Mouse (Mus musculus) C3H10T1/2 (cell line): ENCODE data around the gene Iqcf6. TPM values are rescaled to one million over a fixed set of nuclear protein-coding genes. Genes with fewer than 3 reads are reported as not detected.

Source experiments
- polyA plus RNA-seq, 2 experiments: library from polyadenylated mRNA; unstranded; fragments of >200 nt; fragmentation: generic; extraction: Trizol; gene quantifications; one replicate each; pipeline ENCODE4 v1.2.1; 2012; ENCODE audit warnings: missing spikeins in 2 of 2

Iqcf6 gene
- polyA plus RNA-seq: not detected

DNA sequence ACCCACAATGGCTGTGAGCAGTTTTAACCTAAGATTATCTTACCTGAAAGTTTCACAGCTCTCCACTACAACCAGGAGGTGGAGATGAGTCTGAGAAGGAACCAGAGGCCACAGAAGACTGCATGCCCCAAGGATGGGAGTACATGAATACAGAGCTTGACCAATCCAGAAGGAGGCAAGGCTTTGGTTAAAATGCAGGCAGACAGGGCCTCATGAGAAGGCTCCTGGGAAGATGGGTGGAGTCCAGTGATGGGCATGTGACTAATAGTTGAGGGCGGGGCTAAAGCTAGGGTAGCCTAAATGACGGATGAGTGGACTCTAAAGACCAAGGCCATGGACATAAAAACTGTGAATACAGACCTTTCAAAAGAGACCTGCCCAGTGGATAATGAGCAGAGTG is at the start of gene Iqcf6:
Gene Iqcf6 (plus strand): TSS at position 301 of the 400 bp plus-strand sequence.

DNA sequence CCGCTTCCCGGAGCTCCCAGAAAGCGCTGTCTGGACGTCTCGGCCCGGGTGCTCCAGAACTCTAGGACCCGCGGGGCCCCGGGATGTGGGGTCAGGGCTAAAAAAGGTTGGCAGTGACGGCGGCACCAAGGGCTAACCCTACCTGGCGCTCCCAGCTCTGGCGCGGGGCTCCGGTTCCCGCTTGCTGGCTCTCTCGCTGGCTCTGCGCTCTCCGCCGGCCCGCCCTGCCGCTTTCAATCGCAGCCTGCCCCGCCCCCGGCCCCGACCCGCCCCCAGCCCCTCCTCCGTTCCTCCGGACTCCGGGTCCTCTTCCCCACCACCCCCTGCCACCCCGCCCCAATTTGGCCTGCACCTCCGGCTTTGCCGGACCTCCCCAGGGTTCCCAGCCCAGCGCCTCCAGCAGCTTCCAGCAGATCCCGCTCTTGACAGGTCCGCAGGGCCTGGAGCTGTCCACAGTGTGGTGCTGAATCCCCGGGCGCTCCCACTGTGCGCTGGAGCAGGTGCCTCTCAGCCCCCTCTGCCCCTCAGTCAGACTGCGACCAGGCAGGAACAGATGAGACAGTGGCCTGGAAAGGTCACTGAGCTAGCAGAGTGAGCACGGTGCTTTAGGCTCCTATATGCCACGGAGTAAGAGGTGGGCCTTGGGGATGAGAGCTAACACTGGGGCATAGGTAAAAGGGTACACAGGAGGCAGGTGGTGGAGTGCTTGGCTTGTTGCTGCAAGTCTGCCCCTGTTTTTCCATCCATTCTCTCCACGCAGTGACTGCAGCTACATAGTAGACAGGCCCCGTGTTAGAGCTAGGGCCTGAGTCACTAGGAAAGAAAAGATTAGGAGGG is 29.7 kb downstream of the Iqcf6 start, which contains the start of gene Grm2:
Gene Grm2 (minus strand): TSS at position 199 of the 837 bp plus-strand sequence.

Other genes starting within 250 kb of the Iqcf6 start
- 100 to 1,000 TPM in 1 of 2 experiments, 10 to 100 TPM in 1; 59.4 to 106 TPM for gene Rpl29, start 197.1 kb upstream of the Iqcf6 start, polyA plus RNA-seq
- gene Acy1, start 188.3 kb upstream of the Iqcf6 start, polyA plus RNA-seq: 10 to 100 TPM; 20.4 to 31.4 TPM
- gene Abhd14b, start 179.1 kb upstream of the Iqcf6 start, polyA plus RNA-seq: 10 to 100 TPM; 25.4 to 55.1 TPM
- gene Abhd14a, start 178.9 kb upstream of the Iqcf6 start, polyA plus RNA-seq: 10 to 100 TPM; 20.7 to 21.6 TPM
- 100 to 1,000 TPM; 165 to 175 TPM for gene Pcbp4, start 173.3 kb upstream of the Iqcf6 start, polyA plus RNA-seq
- under 1 TPM; 0.07 to 0.48 TPM for gene Gpr62, start 160.6 kb upstream of the Iqcf6 start, polyA plus RNA-seq
- 10 to 100 TPM; 21.0 to 95.0 TPM for gene Rrp9, start 150.6 kb upstream of the Iqcf6 start, polyA plus RNA-seq
- gene Parp3, start 149.6 kb upstream of the Iqcf6 start, polyA plus RNA-seq: 10 to 100 TPM in 1 of 2 experiments, 1 to 10 TPM in 1; 9.7 to 44.0 TPM
- gene Iqcf1, start 126.6 kb upstream of the Iqcf6 start, polyA plus RNA-seq: under 1 TPM in 1 of 2 experiments, not detected in 1; 0.14 TPM
- gene Iqcf5, start 112.0 kb upstream of the Iqcf6 start, polyA plus RNA-seq: under 1 TPM in 1 of 2 experiments, not detected in 1; 0.07 TPM
- not detected for gene Iqcf3, start 65.0 kb upstream of the Iqcf6 start, polyA plus RNA-seq
- gene Iqcf4, start 55.6 kb upstream of the Iqcf6 start, polyA plus RNA-seq: not detected
- gene Grm2, start 29.5 kb downstream of the Iqcf6 start, polyA plus RNA-seq: not detected
- gene Tex264, start 59.3 kb downstream of the Iqcf6 start, polyA plus RNA-seq: 100 to 1,000 TPM; 117 to 130 TPM
- 1 to 10 TPM in 1 of 2 experiments, under 1 TPM in 1; 0.77 to 4.0 TPM for gene Rad54l2, start 162.6 kb downstream of the Iqcf6 start, polyA plus RNA-seq
- gene Dcaf1, start 195.3 kb downstream of the Iqcf6 start, polyA plus RNA-seq: 1 to 10 TPM in 1 of 2 experiments, under 1 TPM in 1; 0.69 to 6.7 TPM